Mouse (Mus musculus): ENCODE data around the gene Prpf3.
"Not testable (repeated sequence)": the region's sequence is repeated elsewhere in the genome, so short reads cannot be mapped to it uniquely, and the experiment has no call there.

The Prpf3 gene

DNA sequence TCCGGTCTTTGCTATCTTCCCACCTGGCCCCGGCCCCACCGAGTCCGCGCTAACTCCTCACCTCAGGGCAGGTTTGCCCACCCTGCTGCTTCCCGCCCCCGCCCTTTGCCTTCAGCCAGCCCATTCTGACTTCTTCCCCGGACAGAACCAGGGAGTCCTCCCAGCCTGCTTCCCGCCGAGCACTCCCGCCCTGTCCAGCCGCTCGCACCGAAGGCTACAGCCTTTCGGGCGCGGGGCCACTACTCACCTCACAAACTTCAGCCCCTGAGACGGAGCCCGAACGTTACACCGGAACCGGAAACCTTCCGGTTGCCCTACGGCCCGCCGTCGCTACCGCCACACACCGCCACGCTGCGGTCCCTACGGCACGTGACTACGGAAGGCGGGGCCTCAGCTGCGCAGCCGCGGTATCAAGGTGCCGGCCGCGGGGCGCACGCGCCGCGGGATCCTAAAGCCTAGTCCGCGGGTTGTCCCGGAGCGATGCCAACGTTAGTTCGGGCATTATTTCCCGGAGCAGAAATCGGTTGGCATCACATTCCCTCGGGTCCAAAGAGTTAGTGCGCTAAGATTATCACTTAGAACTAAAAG, at the start of gene Prpf3:
TSS of gene Prpf3 (minus strand) at position 384 of the 588 bp plus-strand sequence.
- peak; percentile 97 for DNase-seq

DNA sequence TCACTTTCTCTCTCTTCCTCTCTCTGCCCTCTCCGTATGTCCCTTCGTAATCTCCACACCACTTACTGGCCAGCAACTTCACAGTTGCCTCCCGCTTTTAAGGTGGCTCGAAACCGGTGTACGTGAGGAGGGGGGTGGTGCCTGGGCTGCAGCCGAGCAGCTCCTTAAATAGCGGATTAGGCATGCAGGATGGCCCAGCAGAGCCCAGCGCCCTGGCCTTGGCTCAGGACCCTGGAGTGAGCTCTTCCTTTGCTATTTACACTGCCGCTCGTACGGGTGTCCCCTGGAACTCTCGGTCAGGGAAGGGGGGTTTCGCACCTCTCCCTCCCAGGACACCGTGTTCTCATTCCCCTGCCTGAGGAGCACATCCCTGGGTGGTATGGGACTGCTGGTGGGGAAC, 48.9 kb upstream of the Prpf3 start, which contains the start of gene Car14:
TSS of gene Car14 (minus strand) at position 124 of the 400 bp plus-strand sequence.
- peak; percentile 45 for DNase-seq

GRCm38 (mm10) chr3:95903753-95904502, 48.2 kb upstream of the Prpf3 start:
- peak; percentile 74 for DNase-seq

- no peak for DNase-seq
These were observed 47.0 kb upstream of the Prpf3 start for GRCm38 (mm10) chr3:95902643-95903042.

DNA sequence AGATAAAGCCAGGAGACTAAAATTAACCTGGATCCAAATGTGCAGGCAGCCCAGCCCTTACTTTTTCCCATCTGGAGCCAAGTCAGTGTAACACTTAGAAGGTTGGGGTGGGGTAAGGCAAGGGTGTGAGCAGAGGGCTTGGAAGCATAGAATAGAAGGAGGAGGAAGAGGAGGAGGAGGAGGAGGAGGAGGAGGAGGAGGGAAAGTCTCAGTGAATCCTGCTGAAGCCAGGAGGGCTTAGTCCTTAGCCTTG, 46.6 kb upstream of the Prpf3 start:
- no peak for DNase-seq

GRCm38 (mm10) chr3:95901616-95902372, 46.1 kb upstream of the Prpf3 start:
- DNase-seq: peak; percentile 72

DNA sequence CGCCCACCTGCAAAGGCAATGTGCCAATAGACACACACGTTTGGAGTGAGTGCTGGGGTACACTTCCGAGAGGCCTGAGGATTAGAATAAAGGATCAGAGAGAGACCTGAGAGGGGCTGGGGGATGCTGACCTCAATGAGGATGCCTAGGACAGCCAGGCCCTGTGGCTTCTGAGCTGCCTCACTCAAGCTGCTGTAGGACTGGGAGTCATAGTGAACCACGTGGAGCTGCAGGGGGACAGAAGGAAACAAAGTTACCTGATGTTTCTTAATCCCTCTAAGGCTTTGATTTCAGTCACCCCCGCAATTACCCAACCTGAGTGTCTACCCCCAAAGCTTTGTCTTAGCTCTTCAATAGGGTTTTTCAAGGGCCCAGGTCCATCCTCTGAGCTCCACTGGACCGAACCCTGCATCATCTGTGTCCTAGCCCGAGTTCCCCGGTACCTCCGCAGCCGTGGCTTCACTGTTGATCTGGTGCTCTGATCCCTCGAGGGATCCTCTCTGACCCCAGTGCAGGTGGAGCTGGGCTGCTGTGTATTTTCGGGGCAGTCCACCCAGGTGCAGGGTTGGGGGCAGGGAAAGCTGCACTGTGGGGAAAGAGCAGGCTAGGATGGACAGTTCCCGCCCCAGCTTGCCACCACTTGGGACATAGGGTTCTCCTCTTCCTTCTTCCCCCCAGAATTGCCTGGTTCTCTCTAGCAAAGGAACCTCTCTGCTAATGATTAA, 44.3 kb upstream of the Prpf3 start:
- DNase-seq: no peak

DNA sequence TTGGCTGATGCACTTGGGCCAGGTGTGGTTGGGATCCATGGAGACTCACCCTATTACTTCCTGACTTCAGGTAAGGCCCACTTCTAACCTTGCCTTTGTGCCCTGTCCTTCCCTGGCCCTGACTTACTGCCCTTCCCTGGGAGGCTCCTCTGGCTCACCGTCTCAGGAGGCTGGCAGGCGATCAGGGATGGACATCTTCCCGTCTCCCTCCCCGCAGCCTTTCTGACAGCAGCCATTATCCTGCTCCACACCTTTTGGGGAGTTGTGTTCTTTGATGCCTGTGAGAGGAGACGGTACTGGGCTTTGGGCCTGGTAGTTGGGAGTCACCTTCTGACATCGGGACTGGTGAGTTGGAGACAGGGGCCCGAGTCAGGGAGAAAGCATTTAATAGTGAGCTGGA, 39.8 kb upstream of the Prpf3 start:
- not testable (repeated sequence) for DNase-seq

DNA sequence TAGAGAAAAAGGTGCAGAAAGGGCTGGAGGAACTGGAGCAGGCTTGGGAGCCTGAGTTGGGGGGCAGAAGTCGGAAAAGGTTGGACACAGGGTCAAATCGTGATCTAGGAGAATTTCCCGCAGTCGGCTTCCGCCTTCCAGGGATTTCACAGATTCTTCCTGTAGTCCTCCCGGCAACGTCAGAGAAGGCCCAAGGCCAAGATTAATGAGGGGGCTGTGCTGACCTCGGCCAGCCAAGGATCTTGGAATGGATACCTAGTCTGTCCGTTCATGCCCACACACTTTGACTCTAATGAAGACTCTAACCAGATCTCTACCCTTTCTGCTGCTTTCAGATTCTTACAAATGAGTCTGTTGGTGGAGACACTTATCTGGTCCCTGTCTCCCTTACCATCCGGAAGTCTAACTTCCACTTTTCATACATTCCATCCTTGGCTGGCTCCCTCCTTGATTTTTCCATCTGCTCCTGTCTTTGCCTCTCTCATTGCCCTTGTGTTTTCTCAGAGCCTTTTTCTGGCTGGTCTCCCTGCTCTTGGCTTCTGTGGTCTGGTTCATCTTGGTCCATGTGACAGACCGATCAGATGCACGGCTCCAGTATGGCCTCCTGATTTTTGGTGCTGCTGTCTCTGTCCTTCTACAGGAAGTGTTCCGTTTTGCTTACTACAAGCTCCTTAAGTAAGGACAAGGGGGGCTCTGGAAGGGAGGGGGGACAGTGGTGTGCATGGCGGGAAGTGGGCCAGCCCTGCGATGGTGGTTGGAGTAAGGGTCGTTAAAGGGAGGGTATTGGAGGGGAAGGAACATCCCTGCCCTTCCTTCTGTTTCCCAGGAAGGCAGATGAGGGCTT, 38.9 kb upstream of the Prpf3 start:
- peak; percentile 89 for DNase-seq

DNA sequence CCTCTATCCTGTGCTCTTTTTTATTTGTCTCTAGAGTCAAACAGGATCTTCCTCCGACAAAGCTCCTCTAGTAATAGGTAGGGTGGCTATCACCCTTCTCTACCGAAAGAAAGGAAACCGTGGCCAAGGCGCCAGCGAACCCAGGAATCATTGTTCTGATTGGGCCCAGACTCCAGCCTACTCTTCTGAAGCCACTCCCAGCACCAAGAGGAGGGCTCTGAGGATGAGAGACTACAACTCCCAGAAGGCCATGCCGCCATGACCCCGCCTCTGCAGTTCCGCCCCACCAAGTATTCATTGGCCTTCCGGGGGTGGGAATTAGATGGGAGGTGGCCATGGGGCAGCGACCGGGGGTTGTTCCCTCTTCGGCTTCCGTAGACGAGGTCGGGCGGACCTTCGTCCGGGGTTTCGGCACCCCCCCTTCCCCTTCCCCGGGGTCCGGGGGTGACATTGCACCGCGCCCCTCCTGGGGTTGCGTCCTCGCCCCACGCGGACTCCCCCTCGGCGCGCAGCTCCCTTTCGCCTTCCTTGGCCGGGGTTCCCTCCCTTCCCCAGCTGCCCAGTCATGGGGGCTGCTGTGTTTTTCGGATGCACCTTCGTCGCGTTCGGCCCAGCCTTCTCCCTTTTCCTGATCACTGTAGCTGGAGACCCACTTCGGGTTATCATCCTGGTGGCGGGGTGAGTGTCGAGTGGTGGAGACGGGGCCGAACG, 38.1 kb upstream of the Prpf3 start, which contains the start of gene Aph1a:
TSS of gene Aph1a (plus strand) at position 364 of the 711 bp plus-strand sequence.
- peak; percentile 98 for DNase-seq

GRCm38 (mm10) chr3:95893126-95893525, 37.4 kb upstream of the Prpf3 start:
- no peak for DNase-seq

DNA sequence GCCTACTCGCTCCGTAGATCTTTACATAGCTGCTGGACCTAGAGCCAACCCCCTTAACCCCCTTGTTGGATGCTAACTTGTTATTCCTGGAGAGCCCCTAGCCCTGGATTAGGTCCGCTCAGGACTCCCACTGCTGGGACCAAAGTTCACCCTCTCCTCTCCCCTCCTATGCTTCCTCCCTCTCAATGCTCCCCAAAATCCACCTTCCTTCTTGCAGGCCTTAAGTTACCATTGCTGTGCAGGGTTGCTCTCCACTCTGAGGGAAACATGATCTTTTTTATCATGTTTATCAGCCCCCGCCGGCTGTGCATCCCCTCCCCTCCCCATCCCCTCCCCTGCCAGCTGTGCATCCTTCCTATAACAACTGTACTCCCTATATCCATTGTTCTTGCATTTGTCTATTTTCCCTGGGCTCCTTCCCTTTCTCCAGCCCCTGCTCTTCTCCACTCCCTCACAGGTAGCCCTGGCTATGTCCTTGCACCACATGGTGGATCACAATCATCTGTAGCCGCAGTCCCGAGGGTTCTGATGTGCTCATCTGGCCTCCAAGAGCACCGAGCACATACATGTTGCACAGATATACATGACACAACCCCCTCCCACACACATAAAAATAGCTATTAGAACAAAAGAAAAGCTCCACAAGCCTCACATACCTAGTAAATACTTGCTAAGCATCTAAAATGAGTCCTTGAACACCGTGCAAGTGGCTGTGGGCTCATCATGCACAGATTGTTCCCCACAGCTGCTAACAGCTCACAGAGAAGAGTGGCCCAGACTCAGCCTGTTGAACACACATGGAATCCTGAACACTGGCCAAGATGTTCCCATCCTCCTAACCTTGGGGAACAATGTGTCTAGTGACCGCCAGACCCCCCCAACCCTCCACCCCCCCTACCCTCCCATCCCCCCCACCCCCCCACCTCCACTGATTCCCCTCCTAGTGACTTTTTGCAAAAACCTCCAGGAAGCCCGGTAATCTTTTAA, 36.7 kb upstream of the Prpf3 start:
- DNase-seq: no peak

DNA sequence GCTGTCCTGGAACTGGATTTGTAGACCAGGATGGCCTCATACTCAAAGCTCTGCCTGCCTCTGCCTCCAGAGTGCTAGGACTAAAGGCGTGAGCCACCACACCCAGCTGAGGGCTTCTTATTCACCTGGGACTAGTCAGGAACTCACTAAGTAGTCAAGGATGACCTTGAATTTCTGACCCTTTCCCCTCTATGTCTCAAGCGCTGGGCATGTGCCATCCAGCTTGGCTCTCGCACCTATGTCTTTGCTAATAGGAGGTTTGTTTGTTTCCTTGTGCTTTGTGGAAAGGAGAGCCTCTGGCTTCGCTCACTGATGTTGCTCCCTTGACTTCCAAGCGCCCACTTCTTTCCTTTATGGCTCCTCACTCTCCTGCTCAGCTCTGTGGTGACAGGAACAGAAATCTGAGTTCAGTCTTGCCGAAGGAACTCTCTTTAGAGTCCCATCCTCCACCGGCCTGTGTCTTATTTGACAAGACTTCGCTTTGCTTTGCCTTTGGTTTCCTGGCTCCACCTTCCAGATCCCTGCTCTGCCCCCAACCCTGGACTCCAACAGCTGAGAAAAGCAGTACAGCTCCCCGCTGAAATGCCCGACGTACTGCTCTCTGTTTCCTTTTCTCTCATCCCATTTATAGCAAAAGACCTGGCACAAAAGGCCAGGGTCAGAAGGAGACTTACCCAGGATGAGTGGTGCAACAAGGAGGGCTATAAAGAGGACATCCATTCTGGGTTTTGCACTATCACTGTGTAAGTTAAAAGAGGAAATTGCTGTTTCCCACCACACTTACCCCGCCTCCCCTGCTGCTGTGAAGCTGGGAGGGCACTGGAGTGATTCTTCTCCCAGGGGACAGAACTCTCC, 35.8 kb upstream of the Prpf3 start, which contains the start of gene BC028528:
TSS of gene BC028528 (minus strand) at position 795 of the 855 bp plus-strand sequence.
- peak; percentile 56 for DNase-seq

DNA sequence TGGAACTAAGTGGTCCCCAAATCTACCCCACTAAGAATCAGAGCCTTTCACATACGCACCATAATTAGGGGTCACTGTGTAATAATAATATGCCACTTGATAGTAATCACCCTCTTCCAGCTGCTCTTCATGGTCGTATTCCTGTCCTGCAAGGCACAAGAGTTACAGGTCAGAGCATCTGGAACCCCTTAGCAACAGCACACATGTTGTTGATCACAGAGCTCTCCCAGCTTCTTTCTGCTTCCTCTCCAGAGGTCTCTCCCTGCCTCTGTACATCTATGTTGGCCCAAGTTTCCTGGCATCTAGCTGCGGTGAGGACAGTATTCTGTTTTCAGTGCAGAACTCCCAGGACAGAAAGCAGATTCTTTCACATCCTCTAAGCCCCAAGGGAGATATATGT, 34.0 kb upstream of the Prpf3 start:
- no peak for DNase-seq

GRCm38 (mm10) chr3:95887596-95887995, 31.9 kb upstream of the Prpf3 start:
- DNase-seq: peak; percentile 61

DNA sequence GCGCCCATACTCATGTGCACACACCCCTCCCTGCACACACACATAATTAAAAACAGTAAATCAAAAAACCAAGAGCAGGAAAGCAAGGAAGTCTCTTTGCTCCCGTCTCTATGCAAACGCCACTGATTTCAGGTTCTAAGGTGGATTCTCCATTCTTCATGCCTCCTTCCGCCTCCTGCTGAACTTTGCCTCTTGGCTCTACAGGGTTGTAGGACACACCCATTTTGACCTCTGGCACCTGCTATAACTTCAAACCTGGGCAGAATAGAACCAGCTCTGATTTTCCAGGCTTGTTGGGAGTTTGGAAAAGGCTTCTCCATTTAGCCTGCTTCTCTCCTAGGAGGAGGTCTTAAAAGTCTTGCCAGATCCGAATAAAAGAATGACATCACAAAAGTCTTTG, 28.7 kb upstream of the Prpf3 start:
- DNase-seq: peak; percentile 63

- DNase-seq: peak; percentile 87
These were observed 27.2 kb upstream of the Prpf3 start for GRCm38 (mm10) chr3:95882816-95883425.

- DNase-seq: peak; percentile 96
These were observed 26.5 kb upstream of the Prpf3 start, which contains the start of gene Ciart for GRCm38 (mm10) chr3:95881979-95882815. TSS of gene Ciart (minus strand) at chr3:95882251.

All from kidney, postnatal 14 days (tissue).